Mouse (Mus musculus) liver, embryonic 16.5 days (tissue): ENCODE data around the gene Tyw1. TPM values are rescaled to one million over a fixed set of nuclear protein-coding genes. Genes with fewer than 3 reads are reported as not detected.

Experiments used
- ATAC-seq: fragments of 200-750 bp; cut with Nextera tagmentation; 2 replicates; pipeline ENCODE4 v1.8.0; 2017; ENCODE audit warnings: low read depth, mild to moderate bottlenecking, moderate number of reproducible peaks, moderate library complexity
- H3K27ac ChIP-seq: fragments of 300-500 bp; sonication (generic); 2 replicates; pipeline ENCODE4 v1.5.1; 2014; ENCODE audit warnings: mild to moderate bottlenecking, low read length
- H3K27me3 ChIP-seq: fragments of 300-500 bp; sonication (generic); 2 replicates; pipeline ENCODE4 v1.6.1; 2014; ENCODE audit warnings: low read depth, low read length, mixed read lengths; ENCODE audit not compliant: control insufficient read depth, insufficient read depth
- H3K36me3 ChIP-seq: fragments of 300-500 bp; sonication (generic); 2 replicates; pipeline ENCODE4 v1.6.1; 2014; ENCODE audit warnings: mild to moderate bottlenecking; ENCODE audit not compliant: control insufficient read depth, insufficient read depth
- H3K4me1 ChIP-seq: fragments of 300-500 bp; sonication (generic); 2 replicates; pipeline ENCODE4 v1.6.1; 2014; ENCODE audit warnings: low read depth, low read length, mixed read lengths; ENCODE audit not compliant: control insufficient read depth
- H3K4me2 ChIP-seq: fragments of 300-500 bp; sonication (generic); 2 replicates; pipeline ENCODE4 v1.6.1; 2014; ENCODE audit warnings: low read depth, low read length, mixed read lengths
- H3K4me3 ChIP-seq: fragments of 300-500 bp; sonication (generic); 2 replicates; pipeline ENCODE4 v1.5.1; 2014; ENCODE audit warnings: low read depth, mild to moderate bottlenecking, low read length
- H3K9ac ChIP-seq: fragments of 300-500 bp; sonication (generic); 2 replicates; pipeline ENCODE4 v1.6.1; 2014; ENCODE audit warnings: low read depth, low read length
- H3K9me3 ChIP-seq: fragments of 300-500 bp; sonication (generic); replicated peaks from 2 replicates; pipeline ENCODE4 v1.6.1; 2016; ENCODE audit warnings: low read length; ENCODE audit not compliant: control insufficient read depth
- WGBS: fragments of 180-500 bp; shearing (Covaris S2); extraction: QIAGEN DNeasy Blood & Tissue Kit; methylation state at CpG from one replicate; pipeline ENCODE4 v1.1.7; 2014; ENCODE audit not compliant: insufficient replicate concordance; 5-methylcytosine and 5-hydroxymethylcytosine counted together
- polyA plus RNA-seq: library from polyadenylated mRNA; unstranded; fragments of >200 nt; fragmentation: Nextera tagmentation; extraction: Ambion mirVana; gene quantifications from 2 replicates; pipeline ENCODE4 v1.2.1, GENCODE M21; 2015

Tyw1 gene
- polyA plus RNA-seq, 1 experiment from 2014 or later: 10.3 TPM

DNA sequence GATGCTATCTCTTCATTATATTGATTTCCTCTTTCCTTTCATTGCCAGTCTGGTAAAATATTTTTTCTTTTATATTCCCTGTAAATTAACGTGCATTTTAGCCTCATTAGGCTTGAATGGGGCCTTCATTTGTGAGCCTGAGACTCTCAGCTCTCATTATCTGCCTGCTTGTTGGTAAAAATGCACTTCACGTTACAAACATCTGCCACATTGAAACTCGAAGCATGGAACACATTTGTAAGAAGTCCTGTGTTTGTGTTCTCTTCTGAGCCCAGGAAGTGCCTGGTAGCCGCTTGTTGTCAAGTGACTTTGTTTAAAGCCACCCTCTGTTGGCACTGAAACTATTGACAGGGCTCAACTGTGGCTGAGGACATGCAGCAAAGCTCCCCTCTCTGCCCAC lies 75.8 kb downstream of the Tyw1 start:
- Histone ChIP-seq H3K27ac (no peak overlapping the region), H3K9me3 (no peaks in the 10 kb centered on the region), H3K36me3 (peaks cover 8% of the 10 kb centered on the region), H3K27me3 (no peaks in the 10 kb centered on the region), H3K4me1 (no peaks in the 10 kb centered on the region), H3K4me2 (no peak overlapping the region), H3K4me3 (no peak overlapping the region), H3K9ac (no peak overlapping the region)
- 62% methylated on average over 4 of the region's 4 CpGs for WGBS
- ATAC-seq: no peak

DNA sequence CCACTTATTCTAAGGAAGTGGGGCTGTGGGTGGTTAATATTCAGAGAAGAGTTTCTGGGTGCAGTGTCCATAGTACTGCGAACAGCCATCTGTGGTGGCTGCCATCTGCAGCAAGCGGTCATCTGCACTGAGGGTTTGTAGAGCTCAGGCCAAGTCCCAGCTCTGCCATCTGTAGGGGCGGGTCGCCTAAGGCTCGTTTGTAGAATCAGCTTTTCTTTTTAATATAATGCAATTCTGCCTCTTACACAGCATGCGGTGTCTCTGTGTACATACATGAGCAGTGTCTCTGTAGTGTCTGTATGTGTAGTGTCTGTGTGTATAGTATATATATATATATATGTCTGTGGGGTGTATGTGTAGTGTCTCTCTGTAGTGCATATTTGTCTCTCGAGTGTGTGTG lies 78.1 kb downstream of the Tyw1 start:
- no peak for ATAC-seq
- Histone ChIP-seq H3K4me3 (no peak overlapping the region), H3K9ac (no peak overlapping the region), H3K4me2 (no peak overlapping the region), H3K9me3 (no peaks in the 10 kb centered on the region), H3K36me3 (peaks cover 8% of the 10 kb centered on the region), H3K27me3 (no peaks in the 10 kb centered on the region), H3K4me1 (no peaks in the 10 kb centered on the region), H3K27ac (no peak overlapping the region)
- 83% methylated on average over 7 of the region's 7 CpGs for WGBS

DNA sequence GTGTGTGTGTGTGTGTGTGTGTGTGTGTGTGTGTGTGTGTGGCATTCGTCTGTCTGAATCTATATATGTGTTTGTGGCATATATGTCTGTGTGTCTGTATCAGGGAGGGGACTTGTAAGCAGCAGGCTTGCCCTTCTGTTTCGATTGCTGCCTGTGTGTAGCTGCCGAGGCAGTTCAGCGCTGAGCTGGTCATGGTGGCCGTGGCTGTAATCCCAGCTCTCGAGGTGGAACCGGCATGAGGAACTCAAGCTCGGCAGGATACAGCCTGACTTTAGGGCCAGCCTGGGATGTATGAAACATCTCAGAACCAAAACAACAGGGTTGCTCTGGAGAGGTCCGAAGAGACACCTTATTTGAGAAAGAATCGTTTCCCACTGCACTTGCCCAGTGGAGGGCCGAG lies 78.6 kb downstream of the Tyw1 start:
- peaks cover 8% of the 10 kb centered on the region for H3K36me3 ChIP-seq
- no peaks in the 10 kb centered on the region for H3K4me1 ChIP-seq
- no peak overlapping the region for H3K4me3 ChIP-seq
- H3K4me2 ChIP-seq: no peak overlapping the region
- H3K27ac ChIP-seq: no peak overlapping the region
- 79% methylated on average over 11 of the region's 11 CpGs for WGBS
- H3K9me3 ChIP-seq: no peaks in the 10 kb centered on the region
- no peaks in the 10 kb centered on the region for H3K27me3 ChIP-seq
- no peak for ATAC-seq
- no peak overlapping the region for H3K9ac ChIP-seq

DNA sequence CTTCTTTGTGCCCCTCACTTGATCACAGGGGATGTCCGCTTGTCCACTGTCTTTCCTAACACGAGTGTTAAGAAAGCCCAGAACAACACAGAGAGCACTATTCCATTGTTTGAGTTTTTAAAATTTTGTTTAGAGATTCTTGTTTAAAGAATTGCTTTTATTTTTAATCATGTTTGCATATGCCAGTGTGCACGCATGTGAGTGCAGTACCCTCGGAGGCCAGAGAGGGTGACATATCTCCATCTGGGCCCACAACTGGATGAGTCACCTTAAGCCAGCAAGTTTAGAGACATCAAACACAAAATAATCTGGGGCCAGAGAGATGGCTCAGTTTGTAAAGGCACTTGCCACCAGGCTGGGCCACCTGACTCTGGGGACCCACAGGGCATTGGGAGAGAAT lies 80.0 kb downstream of the Tyw1 start:
- WGBS: 86% methylated on average over 4 of the region's 4 CpGs
- no peaks in the 10 kb centered on the region for H3K9me3 ChIP-seq
- no peaks in the 10 kb centered on the region for H3K27me3 ChIP-seq
- no peak overlapping the region for H3K4me2 ChIP-seq
- no peaks in the 10 kb centered on the region for H3K4me1 ChIP-seq
- no peak overlapping the region for H3K9ac ChIP-seq
- no peak overlapping the region for H3K4me3 ChIP-seq
- H3K36me3 ChIP-seq: peaks cover 8% of the 10 kb centered on the region
- no peak for ATAC-seq
- H3K27ac ChIP-seq: no peak overlapping the region

DNA sequence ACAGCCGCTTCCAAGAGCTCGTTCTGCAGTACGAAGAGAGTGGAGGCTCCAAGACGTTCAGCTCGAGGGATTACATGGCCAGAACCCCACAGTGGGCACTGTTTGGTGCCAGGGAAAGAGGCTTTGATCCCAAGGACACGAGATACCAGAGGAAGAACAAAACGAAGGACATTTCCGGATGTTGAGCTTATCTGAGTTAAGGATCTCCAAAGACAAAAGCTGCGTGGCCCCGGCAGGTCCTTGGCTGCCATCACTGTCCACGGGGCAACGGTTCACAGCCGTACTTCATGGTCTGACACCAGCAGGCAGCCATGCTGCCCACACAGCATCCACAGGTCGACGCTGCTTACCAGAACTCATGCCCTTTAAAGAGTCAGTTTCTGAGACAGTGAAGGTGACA lies 85.2 kb downstream of the Tyw1 start:
- no peaks in the 10 kb centered on the region for H3K27me3 ChIP-seq
- 86% methylated on average over 15 of the region's 15 CpGs for WGBS
- no peak overlapping the region for H3K4me2 ChIP-seq
- H3K4me1 ChIP-seq: no peaks in the 10 kb centered on the region
- H3K36me3 ChIP-seq: peaks cover 3% of the 10 kb centered on the region; the same call in 1 of the 2 replicates
- H3K9ac ChIP-seq: no peak overlapping the region
- no peak overlapping the region for H3K27ac ChIP-seq
- ATAC-seq: no peak
- H3K4me3 ChIP-seq: no peak overlapping the region
- H3K9me3 ChIP-seq: no peaks in the 10 kb centered on the region

DNA sequence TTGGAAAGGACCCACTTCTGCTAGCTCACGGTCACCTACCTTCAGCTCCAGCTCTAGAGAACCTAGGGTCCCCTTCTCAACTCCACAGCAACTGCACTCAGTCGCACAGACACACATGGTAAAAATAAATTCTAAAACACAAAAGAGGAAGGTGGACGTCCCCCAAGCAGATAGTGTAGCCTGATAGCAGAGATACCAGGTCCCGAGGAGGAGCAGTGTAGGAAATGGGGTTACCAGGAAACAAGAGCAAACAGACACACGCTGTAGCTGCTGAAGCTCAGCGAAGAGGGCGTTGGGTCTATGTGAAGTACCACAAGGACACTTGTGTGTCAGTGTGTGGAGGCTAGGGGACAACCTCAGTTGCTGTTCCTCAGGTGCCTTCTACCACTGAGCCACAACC lies 89.6 kb downstream of the Tyw1 start:
- peaks cover 3% of the 10 kb centered on the region; the same call in 1 of the 2 replicates for H3K36me3 ChIP-seq
- H3K4me2 ChIP-seq: no peak overlapping the region
- no peaks in the 10 kb centered on the region for H3K4me1 ChIP-seq
- no peaks in the 10 kb centered on the region for H3K9me3 ChIP-seq
- no peaks in the 10 kb centered on the region for H3K27me3 ChIP-seq
- no peak overlapping the region for H3K27ac ChIP-seq
- WGBS: 45% methylated on average over 7 of the region's 7 CpGs
- H3K4me3 ChIP-seq: no peak overlapping the region
- no peak overlapping the region for H3K9ac ChIP-seq
- ATAC-seq: no peak

DNA sequence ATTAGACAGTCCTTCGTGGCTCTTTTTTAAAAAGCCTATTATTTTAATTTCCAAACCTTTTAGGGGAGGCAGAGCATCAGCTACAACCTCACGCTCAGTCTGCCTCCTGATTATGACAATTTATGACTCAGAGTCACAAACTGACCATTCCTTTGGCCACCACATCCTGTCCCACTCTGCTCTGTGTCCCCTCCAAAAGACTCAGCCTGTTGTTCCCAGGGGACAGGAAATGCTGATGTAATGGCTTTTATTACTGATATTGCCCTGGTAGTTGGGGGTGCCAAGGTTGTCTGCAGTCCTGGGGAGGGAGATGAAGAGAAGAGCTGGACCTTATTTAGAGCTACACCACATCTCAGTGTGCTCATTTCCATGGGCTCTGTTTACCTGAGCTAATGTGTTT lies 90.5 kb downstream of the Tyw1 start:
- Histone ChIP-seq H3K36me3 (no peaks in the 10 kb centered on the region), H3K9ac (no peak overlapping the region), H3K9me3 (no peaks in the 10 kb centered on the region), H3K4me2 (no peak overlapping the region), H3K4me1 (no peaks in the 10 kb centered on the region), H3K27ac (no peak overlapping the region), H3K27me3 (no peaks in the 10 kb centered on the region), H3K4me3 (no peak overlapping the region)
- no peak for ATAC-seq
- WGBS: 50% methylated on average over 2 of the region's 2 CpGs

DNA sequence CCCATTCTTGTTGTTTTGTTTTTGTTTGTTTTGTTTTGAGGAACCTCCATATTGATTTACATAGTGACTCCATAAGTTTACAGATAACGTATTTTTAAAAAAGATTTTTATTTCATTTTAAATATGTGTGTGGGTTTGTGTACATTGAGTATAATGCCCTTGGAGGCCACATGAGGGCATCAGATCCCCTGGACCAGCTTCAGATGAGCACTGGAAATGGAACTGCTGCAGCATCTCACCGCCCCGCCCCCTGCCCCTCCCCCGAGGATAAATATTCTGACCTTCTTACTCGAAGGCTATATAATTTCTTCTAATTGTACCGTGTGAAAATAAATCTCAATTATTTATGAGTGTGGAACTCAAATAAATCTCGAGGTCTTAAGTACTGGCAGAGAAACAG lies 99.8 kb downstream of the Tyw1 start:
- no peak overlapping the region for H3K4me3 ChIP-seq
- no peaks in the 10 kb centered on the region for H3K4me1 ChIP-seq
- no peaks in the 10 kb centered on the region for H3K27me3 ChIP-seq
- no peak overlapping the region for H3K27ac ChIP-seq
- H3K9ac ChIP-seq: no peak overlapping the region
- H3K36me3 ChIP-seq: no peaks in the 10 kb centered on the region
- no peak for ATAC-seq
- H3K9me3 ChIP-seq: no peaks in the 10 kb centered on the region
- no peak overlapping the region for H3K4me2 ChIP-seq
- 49% methylated on average over 7 of the region's 7 CpGs for WGBS

DNA sequence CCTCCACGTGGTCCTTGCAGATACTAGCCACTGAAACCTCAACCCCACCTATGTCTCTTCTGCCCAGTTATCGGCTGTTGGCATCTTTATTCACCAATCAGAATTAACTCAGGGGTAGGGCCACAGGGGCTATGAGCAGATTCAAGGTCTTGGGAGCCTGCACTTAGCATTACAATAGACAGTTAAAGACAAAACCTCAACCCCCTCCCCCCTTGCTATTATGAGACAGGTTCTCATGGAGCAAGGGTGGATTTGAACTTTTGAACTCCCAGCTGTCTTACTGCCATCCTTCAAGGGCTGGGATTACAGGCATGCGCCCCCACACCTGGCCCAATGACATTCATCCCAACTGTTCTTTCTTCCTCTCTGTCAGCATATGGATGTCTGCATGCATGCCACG lies 107.7 kb downstream of the Tyw1 start:
- H3K4me2 ChIP-seq: no peak overlapping the region
- H3K9me3 ChIP-seq: no peaks in the 10 kb centered on the region
- H3K36me3 ChIP-seq: no peaks in the 10 kb centered on the region
- H3K9ac ChIP-seq: no peak overlapping the region
- no peaks in the 10 kb centered on the region for H3K4me1 ChIP-seq
- H3K27ac ChIP-seq: no peak overlapping the region
- H3K4me3 ChIP-seq: no peak overlapping the region
- H3K27me3 ChIP-seq: no peaks in the 10 kb centered on the region
- WGBS: 51% methylated on average over 4 of the region's 4 CpGs
- ATAC-seq: no peak

DNA sequence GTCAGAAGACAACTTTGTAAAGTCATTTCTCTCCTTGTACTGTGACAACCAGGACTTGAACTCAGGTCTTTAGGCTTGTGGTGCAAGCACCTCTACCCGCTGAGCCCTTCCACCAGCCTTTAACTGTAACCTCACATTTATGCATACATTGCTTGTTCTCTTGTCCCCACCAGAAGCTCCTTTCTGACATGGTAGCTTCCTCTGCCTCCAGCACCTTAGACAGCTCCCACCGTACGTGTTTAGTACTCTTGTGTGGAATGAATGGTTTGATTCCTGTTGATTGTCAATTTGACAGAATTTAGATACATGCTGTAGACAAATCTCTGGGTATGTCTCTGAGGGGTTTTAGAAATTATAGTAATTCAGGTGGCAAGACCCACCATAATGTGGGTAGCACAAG lies 108.4 kb downstream of the Tyw1 start:
- no peak overlapping the region for H3K4me2 ChIP-seq
- no peaks in the 10 kb centered on the region for H3K27me3 ChIP-seq
- no peak overlapping the region for H3K9ac ChIP-seq
- no peaks in the 10 kb centered on the region for H3K36me3 ChIP-seq
- 48% methylated on average over 3 of the region's 3 CpGs for WGBS
- H3K4me3 ChIP-seq: no peak overlapping the region
- no peaks in the 10 kb centered on the region for H3K4me1 ChIP-seq
- H3K9me3 ChIP-seq: no peaks in the 10 kb centered on the region
- H3K27ac ChIP-seq: no peak overlapping the region
- no peak for ATAC-seq
